Mouse (Mus musculus) hindbrain, embryonic 10.5 days (tissue): ENCODE data around the gene Dscam. TPM values are rescaled to one million over a fixed set of nuclear protein-coding genes. Genes with fewer than 3 reads are reported as not detected.
A peak's percentile ranks its signal among the peaks of the same experiment; 100 is the strongest.

Experiments
- DNase-seq: peaks from one replicate; pipeline ENCODE4 v3.0.0-alpha.2; 2017; ENCODE audit warnings: low spot score
- H3K27ac ChIP-seq: fragments of 300-500 bp; sonication (generic); 2 replicates; pipeline ENCODE4 v1.5.1; 2016; ENCODE audit warnings: mild to moderate bottlenecking, moderate library complexity
- H3K27me3 ChIP-seq: fragments of 300-500 bp; sonication (generic); 2 replicates; pipeline ENCODE4 v1.6.1; 2016; ENCODE audit warnings: mild to moderate bottlenecking; ENCODE audit not compliant: poor library complexity, insufficient read depth, severe bottlenecking
- H3K36me3 ChIP-seq: fragments of 300-500 bp; sonication (generic); 2 replicates; pipeline ENCODE4 v1.6.1; 2016; ENCODE audit warnings: mild to moderate bottlenecking, moderate library complexity
- H3K4me1 ChIP-seq: fragments of 300-500 bp; sonication (generic); replicated peaks from 2 replicates; pipeline ENCODE4 v1.6.1; 2016; ENCODE audit warnings: mild to moderate bottlenecking
- H3K4me3 ChIP-seq: fragments of 300-500 bp; sonication (generic); 2 replicates; pipeline ENCODE4 v1.5.1; 2016; ENCODE audit warnings: mild to moderate bottlenecking, moderate library complexity
- H3K9me3 ChIP-seq: fragments of 300-500 bp; sonication (generic); 2 replicates; pipeline ENCODE4 v1.6.1; 2016; ENCODE audit warnings: mild to moderate bottlenecking, moderate library complexity
- WGBS: fragments of 180-500 bp; shearing (Covaris S2); methylation state at CpG from one replicate; pipeline ENCODE4 v1.1.7; 2016; 5-methylcytosine and 5-hydroxymethylcytosine counted together
- polyA plus RNA-seq: library from polyadenylated mRNA; unstranded; fragments of >200 nt; fragmentation: Nextera tagmentation; extraction: Ambion mirVana; gene quantifications from 2 replicates; pipeline ENCODE4 v1.2.1, GENCODE M21; 2016

The Dscam gene
- polyA plus RNA-seq, 1 experiment from 2014 or later: 1.2 TPM

DNA sequence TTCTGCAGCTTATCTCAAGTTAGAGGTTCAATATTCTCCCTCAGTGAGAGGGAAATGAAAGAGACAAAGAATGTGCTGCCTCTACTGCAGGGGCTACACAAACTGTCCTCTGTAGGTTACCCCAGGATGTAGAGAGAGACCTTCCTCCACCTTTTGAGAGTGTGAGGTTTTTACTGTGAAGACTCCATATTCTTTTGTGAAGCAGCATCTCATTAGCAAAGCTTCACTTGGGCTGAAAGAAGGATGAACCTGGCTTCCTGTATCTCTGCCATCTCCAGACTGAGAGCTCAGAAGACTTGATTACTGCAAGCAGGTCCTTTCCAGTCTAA lies 163.7 kb downstream of the Dscam start:
- H3K9me3 ChIP-seq: no peaks in the 10 kb centered on the region
- peaks cover 17% of the 10 kb centered on the region for H3K4me1 ChIP-seq
- H3K27ac ChIP-seq: peak overlapping the region; percentile 70
- no peaks in the 10 kb centered on the region for H3K27me3 ChIP-seq
- H3K4me3 ChIP-seq: no peak overlapping the region
- no peak for DNase-seq
- no peaks in the 10 kb centered on the region for H3K36me3 ChIP-seq

DNA sequence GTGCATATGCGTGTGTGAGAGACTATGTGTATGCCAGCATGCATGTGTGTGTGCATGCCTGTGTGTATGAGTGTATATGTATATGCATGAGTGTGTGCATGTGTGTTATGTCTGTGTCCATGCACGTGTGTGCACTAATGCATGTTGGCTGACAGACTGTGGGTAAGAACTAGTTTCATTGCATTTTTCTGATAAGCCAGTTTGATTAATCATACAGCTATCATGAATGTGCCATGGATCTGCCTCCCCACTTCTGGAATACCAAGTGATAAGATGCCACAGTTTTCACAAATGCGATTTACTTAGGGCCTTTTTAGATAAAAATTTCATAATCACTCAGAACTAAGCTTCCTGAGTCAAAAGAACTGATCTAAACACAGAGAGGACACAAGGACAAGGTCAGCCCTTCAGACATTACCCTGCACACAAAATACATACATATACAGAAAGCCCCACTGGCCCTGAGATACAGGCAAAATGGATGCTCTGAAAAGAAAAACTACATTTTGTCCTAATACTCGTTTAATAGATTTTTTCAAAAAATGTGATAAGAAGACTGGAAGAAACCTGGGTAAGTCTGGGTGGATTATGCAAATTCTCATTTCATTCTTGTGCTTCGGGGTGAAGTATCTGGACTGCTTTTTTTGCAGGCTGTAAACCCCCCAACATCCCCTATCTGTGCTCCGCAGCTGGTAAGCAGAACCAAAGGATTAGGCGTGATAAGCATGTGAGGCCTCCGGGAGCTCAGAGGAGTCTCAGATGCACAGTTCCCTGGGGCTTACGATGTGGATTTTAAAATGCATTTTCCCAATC lies 164.3 kb downstream of the Dscam start:
- H3K27ac ChIP-seq: peak overlapping the region; percentile 70; the same call in 1 of the 2 replicates
- no peaks in the 10 kb centered on the region for H3K27me3 ChIP-seq
- 72% methylated on average over 9 of the region's 9 CpGs for WGBS
- peaks cover 17% of the 10 kb centered on the region for H3K4me1 ChIP-seq
- no peak overlapping the region for H3K4me3 ChIP-seq
- no peak for DNase-seq
- no peaks in the 10 kb centered on the region for H3K9me3 ChIP-seq
- H3K36me3 ChIP-seq: no peaks in the 10 kb centered on the region

- no peaks in the 10 kb centered on the region for H3K27me3 ChIP-seq
- no peak for DNase-seq
- 71% methylated on average over 1 of the region's 1 CpGs for WGBS
- H3K27ac ChIP-seq: no peak overlapping the region
- H3K4me1 ChIP-seq: peaks cover 14% of the 10 kb centered on the region
- no peaks in the 10 kb centered on the region for H3K36me3 ChIP-seq
- no peak overlapping the region for H3K4me3 ChIP-seq
- H3K9me3 ChIP-seq: no peaks in the 10 kb centered on the region
These were observed 166.6 kb downstream of the Dscam start for GRCm38 (mm10) chr16:97003965-97004364.

- Histone ChIP-seq H3K27me3 (no peaks in the 10 kb centered on the region), H3K4me1 (peaks cover 14% of the 10 kb centered on the region; the same call in 1 of the 2 replicates), H3K36me3 (no peaks in the 10 kb centered on the region), H3K9me3 (no peaks in the 10 kb centered on the region), H3K27ac (no peak overlapping the region), H3K4me3 (no peak overlapping the region)
- no peak for DNase-seq
- WGBS: 65% methylated on average over 2 of the region's 2 CpGs
These were observed 167.7 kb downstream of the Dscam start for GRCm38 (mm10) chr16:97002837-97003236.

GRCm38 (mm10) chr16:97002189-97002588 lies 168.4 kb downstream of the Dscam start:
- Histone ChIP-seq H3K4me3 (no peak overlapping the region), H3K27ac (0 out of 2 replicates have a peak overlapping the region, but pooled peaks have one; percentile 29), H3K9me3 (no peaks in the 10 kb centered on the region), H3K27me3 (no peaks in the 10 kb centered on the region), H3K36me3 (no peaks in the 10 kb centered on the region), H3K4me1 (peaks cover 8% of the 10 kb centered on the region; the same call in 1 of the 2 replicates)
- no peak for DNase-seq
- 57% methylated on average over 3 of the region's 3 CpGs for WGBS

GRCm38 (mm10) chr16:96996854-96997253 lies 173.7 kb downstream of the Dscam start:
- no peaks in the 10 kb centered on the region for H3K36me3 ChIP-seq
- H3K9me3 ChIP-seq: no peaks in the 10 kb centered on the region
- no peak overlapping the region for H3K27ac ChIP-seq
- H3K4me1 ChIP-seq: no peaks in the 10 kb centered on the region
- DNase-seq: no peak
- no peak overlapping the region for H3K4me3 ChIP-seq
- H3K27me3 ChIP-seq: no peaks in the 10 kb centered on the region
- WGBS: 83% methylated on average over 3 of the region's 3 CpGs

DNA sequence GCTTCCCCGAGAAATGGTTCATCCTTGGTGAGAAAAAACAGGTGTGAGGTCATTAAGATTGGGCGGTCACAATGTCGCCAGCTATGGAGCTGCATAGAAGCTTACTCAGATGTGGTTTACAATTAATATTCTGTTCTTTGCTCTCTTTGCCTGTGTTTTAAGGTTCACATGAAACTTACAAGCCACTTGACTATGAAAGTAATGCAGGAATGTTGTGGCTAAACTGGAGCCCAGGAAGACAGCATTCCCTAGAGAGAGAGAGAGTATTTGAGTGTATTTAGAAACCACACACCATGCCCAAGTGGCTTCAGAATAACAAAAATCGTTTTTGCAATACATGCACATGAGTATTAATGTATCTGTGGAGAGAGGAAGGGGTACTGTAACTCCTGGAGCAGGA lies 174.7 kb downstream of the Dscam start:
- no peak overlapping the region for H3K4me3 ChIP-seq
- H3K27me3 ChIP-seq: no peaks in the 10 kb centered on the region
- H3K4me1 ChIP-seq: no peaks in the 10 kb centered on the region
- H3K9me3 ChIP-seq: no peaks in the 10 kb centered on the region
- no peaks in the 10 kb centered on the region for H3K36me3 ChIP-seq
- no peak for DNase-seq
- 85% methylated on average over 4 of the region's 4 CpGs for WGBS
- H3K27ac ChIP-seq: no peak overlapping the region

DNA sequence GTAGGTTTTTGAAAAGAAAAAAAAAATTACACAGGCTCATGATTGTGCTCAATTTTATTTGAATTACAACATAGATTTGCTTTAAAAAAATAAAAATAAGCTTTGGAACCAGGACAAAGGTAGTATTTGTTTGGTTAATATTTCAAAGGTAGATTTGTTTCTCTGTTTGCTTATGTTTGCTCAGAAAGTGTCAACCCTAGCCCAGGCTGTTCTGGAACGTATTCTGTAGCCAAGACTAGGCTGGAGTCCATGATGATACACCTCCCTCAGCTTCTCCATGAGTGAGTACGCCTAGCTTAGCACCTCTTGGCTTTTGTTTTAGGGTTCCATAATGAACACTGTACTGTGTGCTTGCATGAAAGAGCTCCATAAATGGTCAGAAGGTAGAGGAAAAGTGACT lies 183.2 kb downstream of the Dscam start:
- WGBS: 88% methylated on average over 2 of the region's 2 CpGs
- Histone ChIP-seq H3K9me3 (no peaks in the 10 kb centered on the region), H3K4me3 (no peak overlapping the region), H3K27me3 (no peaks in the 10 kb centered on the region), H3K36me3 (no peaks in the 10 kb centered on the region), H3K27ac (no peak overlapping the region), H3K4me1 (no peaks in the 10 kb centered on the region)
- no peak for DNase-seq

GRCm38 (mm10) chr16:96973300-96973699 lies 197.3 kb downstream of the Dscam start:
- Histone ChIP-seq H3K27me3 (no peaks in the 10 kb centered on the region), H3K9me3 (no peaks in the 10 kb centered on the region), H3K36me3 (no peaks in the 10 kb centered on the region), H3K4me3 (no peak overlapping the region), H3K4me1 (peaks cover 16% of the 10 kb centered on the region), H3K27ac (no peak overlapping the region)
- WGBS: 72% methylated on average over 7 of the region's 7 CpGs
- no peak for DNase-seq

DNA sequence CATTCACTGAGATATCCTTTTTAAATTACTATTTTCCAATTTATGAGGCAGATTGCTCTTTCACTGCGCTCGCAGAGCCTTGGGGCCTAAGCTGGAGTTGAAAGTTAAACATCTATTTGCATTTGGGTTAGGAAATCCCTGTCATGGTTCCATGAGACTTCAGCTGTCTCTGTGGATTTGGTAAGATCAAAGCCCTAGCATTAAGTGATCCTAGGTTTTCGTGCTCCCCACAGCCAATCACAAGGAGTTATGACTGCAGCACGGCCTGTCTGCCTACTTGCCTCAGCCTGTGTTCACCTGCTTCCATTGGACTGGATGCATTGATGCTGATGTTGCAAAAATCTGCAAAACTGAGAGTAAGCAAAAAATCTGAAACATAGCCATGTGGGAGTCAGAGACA lies 198.8 kb downstream of the Dscam start:
- no peak overlapping the region for H3K27ac ChIP-seq
- no peak for DNase-seq
- 86% methylated on average over 4 of the region's 4 CpGs for WGBS
- H3K4me3 ChIP-seq: no peak overlapping the region
- H3K27me3 ChIP-seq: no peaks in the 10 kb centered on the region
- H3K36me3 ChIP-seq: no peaks in the 10 kb centered on the region
- no peaks in the 10 kb centered on the region for H3K9me3 ChIP-seq
- peaks cover 16% of the 10 kb centered on the region for H3K4me1 ChIP-seq

DNA sequence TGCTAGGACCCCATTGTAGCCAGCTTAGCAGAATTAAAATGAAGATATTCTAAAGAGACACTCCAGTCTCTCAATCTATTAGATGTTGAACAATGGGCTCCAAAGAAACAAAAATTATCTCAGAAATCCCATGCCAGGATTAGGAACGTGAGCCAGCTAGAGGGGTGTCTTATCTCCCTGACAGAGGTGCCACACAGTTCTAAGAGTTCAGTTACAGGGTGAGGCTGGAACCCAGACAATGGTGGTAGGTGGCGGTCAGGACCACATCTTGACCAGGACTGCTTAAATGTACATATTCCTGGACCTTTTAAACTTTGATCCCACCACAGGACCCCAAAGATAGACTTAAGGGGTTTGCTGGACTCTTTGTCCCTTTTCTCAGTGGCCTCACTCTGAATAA lies 200.1 kb downstream of the Dscam start:
- no peak overlapping the region for H3K27ac ChIP-seq
- WGBS: 88% methylated on average over 2 of the region's 2 CpGs

DNA sequence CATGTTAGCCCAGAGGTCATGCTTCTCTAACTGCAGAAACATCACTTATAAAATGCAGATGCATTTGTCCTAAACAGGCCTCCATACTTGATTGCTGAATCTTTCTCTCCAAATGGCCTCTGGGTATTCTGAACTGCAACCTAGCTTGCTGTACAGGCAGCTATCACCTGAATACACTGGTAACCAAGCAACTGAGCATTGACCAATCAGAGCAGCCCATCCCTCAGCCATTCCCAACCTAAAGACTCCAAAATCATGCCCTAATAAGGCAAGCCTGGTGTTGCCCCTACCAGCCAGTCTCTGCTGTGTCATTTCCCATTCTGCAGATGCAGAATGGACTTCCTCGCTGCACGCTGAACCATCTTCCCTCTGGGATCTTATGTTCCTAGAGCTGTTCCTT lies 200.9 kb downstream of the Dscam start:
- Histone ChIP-seq H3K27me3 (no peaks in the 10 kb centered on the region), H3K9me3 (no peaks in the 10 kb centered on the region), H3K27ac (peak overlapping the region; percentile 18; the same call in 1 of the 2 replicates), H3K36me3 (no peaks in the 10 kb centered on the region), H3K4me1 (peaks cover 14% of the 10 kb centered on the region), H3K4me3 (no peak overlapping the region)
- DNase-seq: no peak
- 90% methylated on average over 2 of the region's 2 CpGs for WGBS

More for the DNA sequence above, 200.1 kb downstream of the Dscam start:
- H3K9me3 ChIP-seq: no peaks in the 10 kb centered on the region
- H3K4me1 ChIP-seq: peaks cover 16% of the 10 kb centered on the region
- H3K4me3 ChIP-seq: no peak overlapping the region
- H3K27me3 ChIP-seq: no peaks in the 10 kb centered on the region
- no peak for DNase-seq
- H3K36me3 ChIP-seq: no peaks in the 10 kb centered on the region

DNA sequence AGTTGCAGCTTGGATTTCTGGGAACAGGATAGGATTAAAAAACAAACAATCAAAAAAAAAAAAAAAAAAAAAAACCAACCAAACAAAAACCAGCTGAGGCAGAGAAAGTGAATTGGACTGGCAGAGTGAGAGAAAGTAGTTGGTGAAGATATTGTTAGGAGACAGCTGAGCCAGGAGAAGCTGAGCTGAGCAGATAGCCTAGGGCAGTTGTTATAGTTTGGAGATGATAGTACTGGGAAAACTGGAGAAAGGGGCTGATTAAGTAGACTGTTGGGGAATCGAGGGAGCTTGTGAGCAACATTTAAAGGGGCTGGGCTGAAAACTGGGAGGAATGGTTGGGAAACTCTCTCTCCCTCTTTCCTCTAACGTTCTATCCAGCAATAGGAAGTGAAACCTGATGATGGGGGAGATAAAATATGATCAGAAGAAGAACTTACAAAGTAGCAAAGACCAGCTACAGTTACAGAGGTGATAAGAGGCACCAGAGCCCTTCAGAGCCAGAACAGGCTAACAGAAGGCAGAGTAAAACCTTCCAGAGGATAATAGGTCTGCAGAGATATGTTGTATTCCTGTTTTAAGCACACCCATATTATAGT lies 201.6 kb downstream of the Dscam start:
- H3K4me3 ChIP-seq: no peak overlapping the region
- H3K36me3 ChIP-seq: no peaks in the 10 kb centered on the region
- H3K27me3 ChIP-seq: no peaks in the 10 kb centered on the region
- no peaks in the 10 kb centered on the region for H3K9me3 ChIP-seq
- 76% methylated on average over 2 of the region's 2 CpGs for WGBS
- DNase-seq: no peak
- no peak overlapping the region for H3K27ac ChIP-seq
- peaks cover 8% of the 10 kb centered on the region; the same call in 1 of the 2 replicates for H3K4me1 ChIP-seq
